Comparison of ENCODE assay signal across 8 mouse cellular contexts in the genomic region with DNA sequence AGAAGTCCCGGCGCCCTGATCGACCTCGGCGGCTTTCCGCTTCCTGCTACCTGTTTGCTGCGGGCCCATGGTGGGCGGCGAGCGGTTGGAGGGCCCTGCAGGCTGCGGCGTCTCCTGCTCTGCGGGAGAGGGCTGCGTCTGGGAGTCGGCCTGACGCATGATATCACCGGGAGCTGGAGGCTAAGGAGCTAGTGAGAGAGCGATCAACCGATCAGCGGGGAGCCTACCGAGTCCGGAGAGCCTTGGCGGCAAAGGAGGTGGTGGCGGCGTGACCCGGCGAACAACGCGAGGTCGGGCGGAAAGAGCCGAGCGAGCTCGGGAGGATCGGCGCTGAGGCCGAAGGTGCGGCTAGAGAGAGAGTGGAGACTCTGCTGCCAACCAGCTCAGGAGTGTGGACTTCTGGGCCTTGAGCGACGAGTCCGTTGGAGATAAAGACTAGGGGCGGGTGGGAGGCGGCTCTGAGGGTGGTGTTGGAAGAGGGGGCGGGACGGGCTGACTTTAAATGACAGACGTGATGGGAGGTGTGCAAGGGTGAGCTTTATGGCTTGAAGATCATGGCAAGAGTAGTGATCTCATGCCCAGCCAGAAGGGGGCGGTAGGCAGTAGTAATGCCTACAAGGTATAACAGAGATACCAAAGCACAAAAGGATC. TPM values are rescaled to one million over a fixed set of nuclear protein-coding genes. Genes with fewer than 3 reads are reported as not detected.
DNase-seq lines count a peak whose midpoint lies in the region; ATAC-seq and TF ChIP-seq lines count a peak whose summit lies in the region.

A gene (minus strand): TSS at position 437 of the 651 bp plus-strand sequence.

- H3K36me3 ChIP-seq in kidney, adult 2 months (ENCODE audit: control insufficient read depth, insufficient read depth, low read length), result no peaks in the 10 kb centered on the region
- no peaks in the 10 kb centered on the region for H3K36me3 ChIP-seq in midbrain, embryonic 11.5 days (ENCODE audit: control insufficient read depth, insufficient read depth, low read length)
- H3K36me3 ChIP-seq in stomach, embryonic 14.5 days (ENCODE audit: control insufficient read depth, insufficient read depth, low read length), result no peaks in the 10 kb centered on the region

- ATAC-seq in midbrain, embryonic 11.5 days (ENCODE audit: low FRiP score), result peak; percentile 97
- ATAC-seq in stomach, embryonic 14.5 days (ENCODE audit: insufficient number of reproducible peaks, insufficient read depth, low FRiP score, low read depth), result peak; percentile 92
- no peak for ATAC-seq in inflammation-experienced regulatory T-cells, adult 6 months

- H3K4me2 ChIP-seq in midbrain, embryonic 11.5 days, result peak within 1 kb of the TSS; percentile 66
- peak within 1 kb of the TSS; percentile 55 for H3K4me2 ChIP-seq in stomach, embryonic 14.5 days (replicated peaks; ENCODE audit: low read depth, low read length)

- WGBS in kidney, adult 2 months, result 2% methylated on average over 46 of the region's 47 CpGs
- 27% methylated on average over 47 of the region's 47 CpGs for WGBS in midbrain, embryonic 11.5 days
- 14% methylated on average over 46 of the region's 47 CpGs for WGBS in stomach, embryonic 14.5 days

- TF ChIP-seq CTCF in kidney, adult 2 months (conservative IDR thresholded peaks at IDR 0.05; ENCODE audit: insufficient read depth, insufficient read length, low read depth, low read length), result peak; percentile 44

- H3K9me3 ChIP-seq in midbrain, embryonic 11.5 days (ENCODE audit: control insufficient read depth, low read length), result no peaks in the 10 kb centered on the region
- H3K9me3 ChIP-seq in stomach, embryonic 14.5 days (ENCODE audit: control insufficient read depth, low read depth, low read length), result no peaks in the 10 kb centered on the region

- H3K27ac ChIP-seq in kidney, adult 2 months (ENCODE audit: insufficient read depth, low read depth, low read length), result no peak within 1 kb of the TSS
- H3K27ac ChIP-seq in midbrain, embryonic 11.5 days (ENCODE audit: low read depth, low read length), result no peak within 1 kb of the TSS
- no peak within 1 kb of the TSS for H3K27ac ChIP-seq in stomach, embryonic 14.5 days (ENCODE audit: low read length)

- intact Hi-C loops in left cerebral cortex, postnatal 4 days (cut with DNase I), result no loop called here

- no peak for TF ChIP-seq POLR2A in kidney, adult 2 months (IDR thresholded peaks at IDR 0.05; ENCODE audit: low read depth, low read length)

- no peaks in the 10 kb centered on the region for H3K4me1 ChIP-seq in kidney, adult 2 months (ENCODE audit: control insufficient read depth, insufficient read depth, low read length)
- H3K4me1 ChIP-seq in midbrain, embryonic 11.5 days (ENCODE audit: control insufficient read depth, insufficient read depth, low read length), result no peaks in the 10 kb centered on the region
- no peaks in the 10 kb centered on the region for H3K4me1 ChIP-seq in stomach, embryonic 14.5 days (ENCODE audit: control insufficient read depth, insufficient read depth, low read length)

- peak; percentile 61 to 64 for DNase-seq in adrenal gland, postnatal 36 days
- peak; percentile 73 for DNase-seq in embryo, embryonic 11 days
- peak; percentile 43 to 65 for DNase-seq in gastrocnemius, postnatal 4 days (ENCODE audit: low spot score in 2 of 2)
- DNase-seq in kidney, adult 2 months, result peak; percentile 53
- peak; percentile 65 for DNase-seq in left cerebral cortex, postnatal 4 days
- peak; percentile 91 for DNase-seq in midbrain, embryonic 11.5 days (ENCODE audit: low spot score, missing footprints)

- H3K9ac ChIP-seq in midbrain, embryonic 11.5 days (ENCODE audit: low read length), result peak within 1 kb of the TSS; percentile 61
- peak within 1 kb of the TSS; percentile 42 for H3K9ac ChIP-seq in stomach, embryonic 14.5 days (replicated peaks; ENCODE audit: low read depth, low read length)

- H3K4me3 ChIP-seq in kidney, adult 2 months (ENCODE audit: insufficient read depth, low read depth, low read length), result peak within 1 kb of the TSS; percentile 34
- H3K4me3 ChIP-seq in midbrain, embryonic 11.5 days (ENCODE audit: low read depth, low read length), result peak within 1 kb of the TSS; percentile 45
- H3K4me3 ChIP-seq in stomach, embryonic 14.5 days (ENCODE audit: low read depth, low read length), result peak within 1 kb of the TSS; percentile 44

- H3K27me3 ChIP-seq in kidney, adult 2 months (replicated peaks; ENCODE audit: control insufficient read depth, insufficient read depth, low read length), result no peaks in the 10 kb centered on the region
- H3K27me3 ChIP-seq in midbrain, embryonic 11.5 days (ENCODE audit: control insufficient read depth, insufficient read depth, low read length), result no peaks in the 10 kb centered on the region
- H3K27me3 ChIP-seq in stomach, embryonic 14.5 days (ENCODE audit: control insufficient read depth, insufficient read depth, low read length), result no peaks in the 10 kb centered on the region

RNA-seq across cellular contexts. Expression of the gene that starts here (rescaled TPM):
- 1 to 10 TPM; 1.6 to 3.2 TPM for total RNA-seq in adrenal gland, postnatal 36 days (2021)
- total RNA-seq in gastrocnemius, postnatal 4 days (2021), result 10 to 100 TPM; 13.1 to 13.5 TPM
- 2.3 and 2.8 TPM in 2 replicates for polyA plus RNA-seq in kidney, adult 2 months (2012; rRNA removed)
- total RNA-seq in left cerebral cortex, postnatal 4 days (2021), result 10 to 100 TPM; 14.5 to 15.1 TPM
- 7.6 and 8.0 TPM in 2 replicates for polyA plus RNA-seq in midbrain, embryonic 11.5 days (2014; fragmentation: Nextera tagmentation; extraction: Ambion mirVana)
- 12.1 and 13.8 TPM in 2 replicates for polyA plus RNA-seq in stomach, embryonic 14.5 days (2014; fragmentation: Nextera tagmentation; extraction: Ambion mirVana)
- not detected for polyA plus RNA-seq in inflammation-experienced regulatory T-cells, adult 6 months (2017; shearing (Covaris generic))
